Mouse (Mus musculus) heart, adult 8-10 months (tissue): ENCODE measurements around the gene Dnm3. TPM values are rescaled to one million over a fixed set of nuclear protein-coding genes. Genes with fewer than 3 reads are reported as not detected.

Source experiments
- DNase-seq: peaks from one replicate; pipeline ENCODE4 v3.0.0; 2022; ENCODE audit warnings: low spot score
- total RNA-seq, 4 experiments: library from RNA; stranded (reverse); gene quantifications; 2 replicates each; pipeline ENCODE4 v1.2.4; 2022

Gene Dnm3
- total RNA-seq, 4 experiments from 2014 or later, result 2.6 to 4.6 (median 4.1) TPM

GRCm38 (mm10) chr1:162121441-162122200 lies 356.2 kb downstream of the Dnm3 start:
- DNase-seq, result no peak

GRCm38 (mm10) chr1:162109437-162109813 lies 368.4 kb downstream of the Dnm3 start:
- no peak for DNase-seq

- no peak for DNase-seq
Measured at GRCm38 (mm10) chr1:162108726-162109436, 369.0 kb downstream of the Dnm3 start.

GRCm38 (mm10) chr1:162108181-162108671 lies 369.6 kb downstream of the Dnm3 start:
- no peak for DNase-seq

- DNase-seq, result no peak
Measured at GRCm38 (mm10) chr1:162107011-162107606, 370.7 kb downstream of the Dnm3 start.

- DNase-seq, result no peak
Measured at GRCm38 (mm10) chr1:162100961-162101830, 376.6 kb downstream of the Dnm3 start.

GRCm38 (mm10) chr1:162100033-162100820 lies 377.6 kb downstream of the Dnm3 start:
- DNase-seq, result no peak

- no peak for DNase-seq
Measured at GRCm38 (mm10) chr1:162099203-162099602, 378.6 kb downstream of the Dnm3 start.

- DNase-seq, result no peak
Measured at GRCm38 (mm10) chr1:162094523-162095272, 383.1 kb downstream of the Dnm3 start.

- peak; percentile 43 for DNase-seq
Measured at GRCm38 (mm10) chr1:162093806-162094522, 383.9 kb downstream of the Dnm3 start.

GRCm38 (mm10) chr1:162092899-162093659 lies 384.8 kb downstream of the Dnm3 start:
- peak; percentile 50 for DNase-seq

GRCm38 (mm10) chr1:162092401-162092800 lies 385.4 kb downstream of the Dnm3 start:
- DNase-seq, result no peak

GRCm38 (mm10) chr1:162083886-162084478 lies 393.9 kb downstream of the Dnm3 start:
- no peak for DNase-seq

GRCm38 (mm10) chr1:162083354-162083753 lies 394.5 kb downstream of the Dnm3 start:
- no peak for DNase-seq

GRCm38 (mm10) chr1:162082711-162083110 lies 395.1 kb downstream of the Dnm3 start:
- no peak for DNase-seq

- DNase-seq, result no peak
Measured at GRCm38 (mm10) chr1:162081693-162082372, 396.0 kb downstream of the Dnm3 start.

- DNase-seq, result no peak
Measured at GRCm38 (mm10) chr1:162079989-162080388, 397.8 kb downstream of the Dnm3 start.
